Mouse (Mus musculus) kidney, postnatal 0 days (tissue): Measurements from ENCODE around the gene St8sia2. TPM values are rescaled to one million over a fixed set of nuclear protein-coding genes. Genes with fewer than 3 reads are reported as not detected.
A peak's percentile ranks its signal among the peaks of the same experiment; 100 is the strongest.

Experiments used
- ATAC-seq: fragments of 200-750 bp; cut with Nextera tagmentation; replicated peaks from 2 replicates; pipeline ENCODE4 v1.8.0; 2017; ENCODE audit warnings: low read depth, moderate number of reproducible peaks, moderate TSS enrichment, moderate library complexity; ENCODE audit not compliant: low FRiP score
- DNase-seq: peaks from one replicate; pipeline ENCODE4 v3.0.0-alpha.2; 2016; ENCODE audit warnings: low spot score
- H3K27ac ChIP-seq: fragments of 300-500 bp; sonication (generic); 2 replicates; pipeline ENCODE4 v1.5.1; 2014; ENCODE audit warnings: mild to moderate bottlenecking
- H3K27me3 ChIP-seq: fragments of 300-500 bp; sonication (generic); 2 replicates; pipeline ENCODE4 v1.6.1; 2014; ENCODE audit warnings: low read length, mixed read lengths; ENCODE audit not compliant: insufficient read depth
- H3K36me3 ChIP-seq: fragments of 300-500 bp; sonication (generic); 2 replicates; pipeline ENCODE4 v1.6.1; 2014; ENCODE audit warnings: low read length, mixed read lengths; ENCODE audit not compliant: insufficient read depth
- H3K4me1 ChIP-seq: fragments of 300-500 bp; sonication (generic); replicated peaks from 2 replicates; pipeline ENCODE4 v1.6.1; 2014; ENCODE audit warnings: antibody characterized with exemption, low read length, mixed read lengths; ENCODE audit not compliant: insufficient read depth
- H3K4me2 ChIP-seq: fragments of 300-500 bp; sonication (generic); 2 replicates; pipeline ENCODE4 v1.6.1; 2014; ENCODE audit warnings: mild to moderate bottlenecking, low read length, moderate library complexity, mixed read lengths
- H3K4me3 ChIP-seq: fragments of 300-500 bp; sonication (generic); replicated peaks from 2 replicates; pipeline ENCODE4 v1.5.1; 2014; ENCODE audit warnings: low read depth, low read length
- H3K9ac ChIP-seq: fragments of 300-500 bp; sonication (generic); 2 replicates; pipeline ENCODE4 v1.6.1; 2014; ENCODE audit warnings: low read depth, low read length
- H3K9me3 ChIP-seq: fragments of 300-500 bp; sonication (generic); replicated peaks from 2 replicates; pipeline ENCODE4 v1.6.1; 2016; ENCODE audit warnings: low read length, inconsistent platforms, mixed read lengths
- CTCF ChIP-seq: IDR thresholded peaks from 2 replicates; pipeline ENCODE4 v1.5.1; 2016; ENCODE audit warnings: antibody characterized with exemption, low read depth, mild to moderate bottlenecking, moderate library complexity
- WGBS: fragments of 180-500 bp; shearing (Covaris S2); extraction: QIAGEN DNeasy Blood & Tissue Kit; methylation state at CpG from one replicate; pipeline ENCODE4 v1.1.7; 2014; 5-methylcytosine and 5-hydroxymethylcytosine counted together
- polyA plus RNA-seq: library from polyadenylated mRNA; unstranded; fragments of >200 nt; fragmentation: Nextera tagmentation; extraction: Ambion mirVana; gene quantifications from 2 replicates; pipeline ENCODE4 v1.2.1, GENCODE M21; 2015

The St8sia2 gene
- polyA plus RNA-seq, 1 experiment from 2014 or later: 5.1 TPM

GRCm38 (mm10) chr7:73941640-73942039, 71.8 kb downstream of the St8sia2 start:
- DNase-seq: peak; percentile 96
- H3K9me3 ChIP-seq: no peaks in the 10 kb centered on the region
- H3K9ac ChIP-seq: no peak overlapping the region
- no peak for TF ChIP-seq CTCF
- no peaks in the 10 kb centered on the region for H3K27me3 ChIP-seq
- H3K36me3 ChIP-seq: no peaks in the 10 kb centered on the region
- H3K4me3 ChIP-seq: no peak overlapping the region
- H3K4me1 ChIP-seq: 0 out of 2 replicates have a peak, but pooled peaks cover 13% of the 10 kb centered on the region
- H3K27ac ChIP-seq: peak overlapping the region; percentile 47; the same call in 1 of the 2 replicates
- H3K4me2 ChIP-seq: no peak overlapping the region
- WGBS: 2% methylated on average over 4 of the region's 4 CpGs
- peak; percentile 79 for ATAC-seq

- H3K36me3 ChIP-seq: no peaks in the 10 kb centered on the region
- H3K27me3 ChIP-seq: no peaks in the 10 kb centered on the region
- no peak for ATAC-seq
- H3K4me1 ChIP-seq: 0 out of 2 replicates have a peak, but pooled peaks cover 13% of the 10 kb centered on the region
- no peak for DNase-seq
- no peak overlapping the region for H3K4me3 ChIP-seq
- no peaks in the 10 kb centered on the region for H3K9me3 ChIP-seq
- no peak overlapping the region for H3K4me2 ChIP-seq
- TF ChIP-seq CTCF: no peak
- H3K9ac ChIP-seq: no peak overlapping the region
- H3K27ac ChIP-seq: no peak overlapping the region
- WGBS: 95% methylated on average over 8 of the region's 8 CpGs
Observed at GRCm38 (mm10) chr7:73939236-73939635, 74.3 kb downstream of the St8sia2 start.

- Histone ChIP-seq H3K4me2 (no peak overlapping the region), H3K27me3 (no peaks in the 10 kb centered on the region), H3K9me3 (no peaks in the 10 kb centered on the region), H3K9ac (no peak overlapping the region), H3K27ac (no peak overlapping the region), H3K36me3 (no peaks in the 10 kb centered on the region), H3K4me1 (0 out of 2 replicates have a peak, but pooled peaks cover 10% of the 10 kb centered on the region), H3K4me3 (no peak overlapping the region)
- TF ChIP-seq CTCF: no peak
- DNase-seq (no peak), ATAC-seq (no peak)
- WGBS: 82% methylated on average over 7 of the region's 7 CpGs
Observed at GRCm38 (mm10) chr7:73938046-73938810, 75.3 kb downstream of the St8sia2 start.

- Histone ChIP-seq H3K9ac (no peak overlapping the region), H3K36me3 (no peaks in the 10 kb centered on the region), H3K27me3 (no peaks in the 10 kb centered on the region), H3K9me3 (no peaks in the 10 kb centered on the region), H3K4me1 (no peaks in the 10 kb centered on the region), H3K4me2 (no peak overlapping the region), H3K4me3 (no peak overlapping the region), H3K27ac (no peak overlapping the region)
- ATAC-seq: no peak
- peak; percentile 43 for DNase-seq
- no peak for TF ChIP-seq CTCF
- WGBS: 29% methylated on average over 3 of the region's 3 CpGs
Observed at GRCm38 (mm10) chr7:73936119-73936518, 77.4 kb downstream of the St8sia2 start.

GRCm38 (mm10) chr7:73935703-73936102, 77.8 kb downstream of the St8sia2 start:
- H3K9ac ChIP-seq: no peak overlapping the region
- no peak for TF ChIP-seq CTCF
- no peak overlapping the region for H3K27ac ChIP-seq
- H3K4me1 ChIP-seq: no peaks in the 10 kb centered on the region
- H3K36me3 ChIP-seq: no peaks in the 10 kb centered on the region
- DNase-seq: no peak
- no peaks in the 10 kb centered on the region for H3K27me3 ChIP-seq
- no peaks in the 10 kb centered on the region for H3K9me3 ChIP-seq
- H3K4me2 ChIP-seq: no peak overlapping the region
- 65% methylated on average over 2 of the region's 2 CpGs for WGBS
- no peak for ATAC-seq
- no peak overlapping the region for H3K4me3 ChIP-seq

GRCm38 (mm10) chr7:73933036-73933435, 80.5 kb downstream of the St8sia2 start:
- DNase-seq (peak; percentile 19), ATAC-seq (no peak)
- Histone ChIP-seq H3K4me2 (no peak overlapping the region), H3K9ac (no peak overlapping the region), H3K4me3 (no peak overlapping the region), H3K27ac (no peak overlapping the region), H3K4me1 (no peaks in the 10 kb centered on the region), H3K27me3 (no peaks in the 10 kb centered on the region), H3K9me3 (no peaks in the 10 kb centered on the region), H3K36me3 (no peaks in the 10 kb centered on the region)
- 69% methylated on average over 3 of the region's 3 CpGs for WGBS
- no peak for TF ChIP-seq CTCF
